Mouse (Mus musculus) spleen, adult 12 weeks (tissue): ENCODE data around the gene Clrn1.

ENCODE experiments used
- DNase-seq: peaks from one replicate; pipeline ENCODE4 v3.0.0; 2022; ENCODE audit warnings: low spot score

The Clrn1 gene

DNA sequence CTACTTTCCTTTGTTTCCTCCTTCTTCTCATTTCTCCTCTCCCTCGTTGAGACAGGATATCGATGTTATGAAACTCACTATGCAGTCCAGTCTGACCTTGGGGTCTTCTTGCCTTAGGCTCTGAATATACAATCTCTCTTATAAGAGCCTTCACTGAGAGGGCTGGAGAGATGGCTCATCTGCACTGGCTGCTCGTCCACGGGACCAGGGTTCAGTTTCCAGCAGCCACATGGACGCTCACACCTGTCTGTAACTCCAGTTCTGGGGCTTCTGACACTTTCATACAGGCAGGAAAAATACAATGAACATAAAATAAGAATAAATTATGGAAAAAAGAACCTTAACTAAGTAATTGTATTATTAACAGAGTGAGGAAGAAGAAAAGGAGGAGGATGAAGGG, 53.6 kb downstream of the Clrn1 start:
- no peak for DNase-seq

DNA sequence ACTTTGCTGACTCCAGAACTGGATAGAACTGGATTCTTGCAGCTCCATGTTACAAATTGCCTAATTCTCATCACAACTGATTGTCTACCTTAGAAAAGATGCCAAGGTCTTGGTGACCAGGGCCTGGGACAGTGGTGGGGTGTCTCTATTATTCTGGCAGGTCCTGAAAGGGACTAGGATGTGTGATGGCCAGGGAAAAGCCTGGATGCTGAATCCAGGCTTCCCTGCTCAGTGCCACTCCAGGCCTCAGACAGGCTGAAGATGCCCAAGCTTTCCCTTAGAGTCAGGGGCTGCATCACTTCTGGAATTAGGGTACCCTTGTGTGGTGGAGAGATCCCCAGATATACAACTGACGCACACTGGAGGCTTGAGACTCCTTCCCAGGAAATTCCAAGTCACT, 55.2 kb downstream of the Clrn1 start:
- DNase-seq: no peak

DNA sequence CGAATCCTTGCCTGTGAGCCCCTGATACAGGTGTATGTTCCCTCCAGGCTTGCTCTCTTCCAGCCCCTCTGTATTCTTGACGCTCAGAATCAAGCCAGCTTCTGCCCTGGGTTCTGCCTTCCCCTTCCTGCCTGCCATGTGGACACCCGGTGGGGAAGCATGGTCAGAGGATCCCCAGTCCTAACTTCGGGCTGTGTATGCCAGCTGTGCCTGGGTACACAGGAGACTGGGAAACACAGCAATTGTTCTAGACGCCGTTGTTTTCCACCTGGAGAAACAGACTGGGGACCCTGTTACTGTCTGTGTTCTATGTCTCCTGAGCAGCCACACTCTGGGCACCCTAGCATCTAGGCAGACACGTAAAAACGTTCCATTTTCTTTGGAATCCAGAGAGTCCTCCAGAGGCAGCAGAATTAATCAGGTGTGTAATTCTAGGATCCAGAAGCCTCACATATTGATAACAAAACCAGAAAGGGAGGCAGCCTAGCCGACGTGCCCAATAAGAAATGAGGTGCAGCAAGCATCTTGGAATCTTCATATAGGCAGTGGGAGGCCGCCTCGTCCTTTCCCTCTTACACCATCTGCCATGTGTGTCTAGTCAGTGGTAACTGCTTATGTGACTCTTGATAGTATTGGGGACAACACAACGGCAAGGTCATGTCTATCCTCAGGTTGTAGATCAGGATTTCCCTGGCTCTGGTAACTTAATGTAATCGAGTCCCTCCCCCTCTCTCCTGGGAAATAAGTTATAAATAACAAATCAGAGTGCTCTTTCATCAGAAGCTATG, 56.6 kb downstream of the Clrn1 start:
- no peak for DNase-seq

DNA sequence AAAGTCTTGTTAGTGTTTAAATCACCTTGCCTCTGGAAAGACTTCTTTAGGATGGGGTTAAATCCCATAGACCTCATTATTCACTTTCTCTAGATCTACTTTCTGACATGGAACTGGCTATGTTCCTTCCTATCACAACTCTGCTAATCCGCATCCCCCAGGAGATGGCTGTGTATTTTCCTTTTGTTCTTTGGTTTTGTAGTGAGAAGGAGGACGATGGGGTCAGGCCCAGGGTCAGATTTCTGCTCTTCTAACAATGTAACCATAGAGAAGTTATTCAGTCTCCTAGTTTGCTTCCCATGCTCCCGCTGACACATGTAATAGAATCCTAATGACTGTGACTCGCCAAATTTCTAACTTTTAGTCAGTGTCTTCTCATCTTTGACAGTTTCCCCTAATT, 58.9 kb downstream of the Clrn1 start:
- DNase-seq: no peak

DNA sequence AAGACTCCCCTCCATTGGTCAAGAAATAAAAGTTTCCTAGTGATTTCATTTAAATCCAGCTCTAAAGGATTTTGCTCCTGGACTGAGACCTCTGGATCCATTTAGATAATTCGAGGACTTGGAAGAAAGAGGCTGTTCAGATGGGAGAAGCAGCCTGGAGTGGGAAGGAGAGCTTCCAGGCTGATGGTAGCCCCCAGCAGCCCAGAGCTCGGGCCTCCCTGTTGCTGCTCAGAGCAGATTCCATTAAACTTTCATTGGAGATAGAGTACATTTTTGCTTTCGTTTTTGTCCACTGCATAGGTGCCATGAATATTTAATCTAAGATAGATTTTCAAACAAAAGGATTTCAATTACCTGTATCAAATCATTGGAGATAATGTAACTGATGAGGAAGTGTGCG, 62.9 kb downstream of the Clrn1 start, which contains the start of gene Mindy4b-ps:
TSS of gene Mindy4b-ps (minus strand) at position 101 of the 400 bp plus-strand sequence.
- DNase-seq: no peak

DNA sequence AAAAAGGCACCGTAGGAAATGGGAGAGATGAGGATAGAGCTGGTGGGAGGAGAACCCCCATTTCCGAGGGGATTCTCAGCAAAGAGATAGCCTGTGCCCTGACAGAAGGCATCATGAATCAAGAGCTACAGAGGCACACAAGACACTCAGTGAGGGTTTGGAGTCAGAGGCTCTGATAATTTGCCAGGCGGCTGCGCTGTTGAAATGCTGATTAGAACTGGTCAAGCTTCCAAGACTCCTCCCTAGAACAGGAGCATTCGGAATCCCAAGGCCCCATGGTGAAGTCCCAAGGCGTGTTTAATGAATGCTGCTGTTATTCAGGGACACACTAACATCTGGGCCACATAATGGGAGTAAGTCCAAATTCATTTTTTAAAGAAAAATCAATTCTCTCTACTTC, 67.8 kb downstream of the Clrn1 start:
- DNase-seq: no peak

DNA sequence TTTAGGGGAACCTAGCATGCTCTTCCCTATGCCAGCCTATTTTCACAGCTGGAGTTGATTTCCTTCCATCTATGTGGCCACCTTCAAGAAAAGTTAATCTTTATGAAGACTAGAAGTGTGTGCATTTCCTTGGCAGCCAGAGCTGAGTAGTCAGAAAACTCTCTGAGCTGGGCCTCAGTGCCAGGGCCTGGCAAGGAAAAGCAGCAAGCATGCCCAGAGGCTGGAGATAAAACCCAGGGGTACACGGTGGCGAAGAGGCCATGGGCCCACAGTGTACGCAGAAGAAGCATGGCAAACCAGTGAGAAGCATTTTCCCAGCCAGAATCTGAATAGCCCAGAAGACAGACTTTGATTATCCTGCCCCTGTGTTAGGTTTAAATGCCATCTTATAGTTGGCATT, 70.9 kb downstream of the Clrn1 start:
- no peak for DNase-seq

GRCm38 (mm10) chr3:58810353-58810752, 74.8 kb downstream of the Clrn1 start:
- no peak for DNase-seq

GRCm38 (mm10) chr3:58809111-58809915, 75.8 kb downstream of the Clrn1 start:
- no peak for DNase-seq

- no peak for DNase-seq
Observed at GRCm38 (mm10) chr3:58808636-58809035, 76.5 kb downstream of the Clrn1 start.

- DNase-seq: no peak
Observed at GRCm38 (mm10) chr3:58804745-58805144, 80.4 kb downstream of the Clrn1 start.

DNA sequence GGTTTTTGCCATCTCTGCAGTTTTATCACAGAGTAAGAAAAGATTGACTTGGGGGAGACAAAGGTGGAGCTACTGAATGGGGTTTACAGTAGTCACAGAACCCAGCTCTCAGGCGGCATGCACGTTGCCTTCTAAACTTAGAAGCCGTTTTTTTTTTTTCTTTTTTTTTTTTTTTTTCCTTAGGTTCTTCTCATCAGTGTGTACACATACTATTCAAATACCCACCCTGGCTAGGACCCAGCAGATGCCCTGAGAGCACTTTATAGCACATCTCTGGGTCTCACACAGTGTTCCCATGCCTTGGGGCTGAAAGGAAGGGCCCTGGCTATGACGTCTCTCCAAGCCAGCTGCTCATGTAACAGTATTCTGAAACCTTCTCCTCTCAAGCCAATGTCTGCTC, 86.5 kb downstream of the Clrn1 start:
- DNase-seq: no peak

DNA sequence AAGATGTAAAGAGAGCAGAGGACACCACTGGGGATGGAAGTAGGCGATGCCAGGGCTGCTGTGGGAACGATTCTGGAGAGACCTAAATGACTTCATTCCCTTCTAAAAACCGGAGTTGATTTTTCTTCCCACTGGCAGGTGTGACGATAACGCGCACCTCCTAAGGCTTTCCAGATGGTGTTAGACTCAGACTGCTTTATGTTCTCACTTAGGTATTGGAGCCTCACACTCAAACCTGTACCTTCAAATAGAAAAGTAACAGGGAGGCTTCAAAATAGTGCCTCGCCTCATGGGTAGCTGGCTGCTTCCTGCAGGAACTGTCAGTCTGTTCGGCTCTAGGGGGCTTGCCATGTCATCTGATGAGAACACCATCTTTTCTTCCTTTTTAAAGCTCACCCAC, 86.9 kb downstream of the Clrn1 start:
- DNase-seq: no peak
